Mouse (Mus musculus): ENCODE measurements around the gene Rnf150. TPM values are rescaled to one million over a fixed set of nuclear protein-coding genes. Genes with fewer than 3 reads are reported as not detected.
"Not testable (repeated sequence)": the region's sequence is repeated elsewhere in the genome, so short reads cannot be mapped to it uniquely, and the experiment has no call there.

Gene Rnf150
- total RNA-seq, 2 experiments from 2014 or later: 39.0 to 46.5 TPM

DNA sequence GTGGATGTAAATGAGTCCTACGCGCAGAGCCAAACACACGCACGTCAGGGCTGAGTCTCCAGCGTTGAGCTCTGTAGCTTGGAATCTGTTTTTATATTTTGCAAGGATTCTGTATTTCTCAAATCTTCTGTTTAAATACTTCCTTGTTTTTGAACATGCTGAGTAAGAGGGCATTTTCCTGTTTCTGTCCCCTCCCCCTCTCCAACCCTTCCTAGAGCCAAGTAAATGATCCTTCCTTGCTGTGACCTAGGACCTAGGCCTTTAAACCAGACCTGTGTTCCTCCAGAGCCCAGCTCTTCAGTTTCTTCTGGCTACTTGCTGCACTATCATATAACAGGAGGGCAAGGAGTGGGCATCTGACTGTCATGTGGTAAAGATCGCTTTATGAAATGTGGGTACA, 200.9 kb downstream of the Rnf150 start:
- DNase-seq (ENCODE audit: extremely low spot score in 1 of 2, low spot score in 1 of 2): no peak

DNA sequence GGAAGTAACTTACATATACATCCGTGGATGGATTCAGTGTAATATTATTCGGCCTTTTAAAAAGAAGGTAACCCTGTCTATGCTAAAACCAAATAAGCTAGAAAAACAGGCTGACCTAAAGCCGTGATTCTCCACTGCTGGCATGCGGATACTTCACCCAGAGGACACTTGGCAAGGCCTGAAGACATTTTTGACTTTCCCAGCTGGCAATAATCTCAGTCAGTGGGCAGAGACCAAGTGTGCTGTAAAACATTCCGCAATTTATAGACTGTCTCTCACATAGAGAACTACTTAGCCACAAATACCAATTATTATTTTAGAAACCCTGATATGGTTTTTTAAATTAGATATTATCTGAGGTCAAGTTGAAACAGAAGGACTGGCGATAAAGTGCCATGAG, 202.9 kb downstream of the Rnf150 start:
- no peak for DNase-seq (ENCODE audit: extremely low spot score in 1 of 2, low spot score in 1 of 2)

DNA sequence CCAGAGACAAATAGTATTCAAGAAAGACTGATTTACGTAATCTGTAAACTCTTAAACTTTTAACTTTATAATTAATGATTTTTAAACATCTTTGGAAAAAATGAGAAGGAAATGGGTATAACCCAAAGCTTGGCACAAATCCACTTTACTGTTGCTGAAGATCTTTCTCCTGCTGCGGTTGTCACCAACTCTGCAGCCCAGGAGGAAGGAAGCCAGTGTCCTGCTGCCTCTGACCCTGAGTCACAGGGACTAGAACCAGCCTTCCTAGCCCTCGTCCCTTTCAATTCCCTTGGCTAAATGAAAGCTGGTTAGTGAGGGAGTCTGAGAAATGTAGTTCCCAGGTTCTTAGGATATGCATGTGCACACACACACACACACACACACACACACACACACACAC, 203.7 kb downstream of the Rnf150 start:
- DNase-seq (ENCODE audit: extremely low spot score in 1 of 2, low spot score in 1 of 2): no peak

DNA sequence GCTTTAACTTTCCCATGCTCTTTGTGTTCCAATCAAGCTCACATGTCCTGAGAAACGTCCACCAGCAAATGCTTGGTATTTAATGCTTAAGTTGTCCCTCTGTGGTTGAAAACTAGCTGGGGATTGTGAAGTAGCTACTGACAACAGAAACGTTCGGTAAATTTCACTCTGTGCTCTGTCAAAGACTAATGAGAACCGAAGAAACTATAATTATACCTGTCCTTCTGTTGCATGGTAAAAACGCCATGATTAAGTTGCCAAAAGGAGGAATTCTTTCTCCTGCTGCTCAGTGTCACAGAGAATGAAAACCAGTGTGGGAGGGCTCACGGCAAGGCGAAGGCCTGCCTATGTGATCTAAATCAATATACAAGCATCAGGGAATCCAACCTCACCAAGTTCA, 204.8 kb downstream of the Rnf150 start:
- DNase-seq (ENCODE audit: extremely low spot score in 1 of 2, low spot score in 1 of 2): no peak

DNA sequence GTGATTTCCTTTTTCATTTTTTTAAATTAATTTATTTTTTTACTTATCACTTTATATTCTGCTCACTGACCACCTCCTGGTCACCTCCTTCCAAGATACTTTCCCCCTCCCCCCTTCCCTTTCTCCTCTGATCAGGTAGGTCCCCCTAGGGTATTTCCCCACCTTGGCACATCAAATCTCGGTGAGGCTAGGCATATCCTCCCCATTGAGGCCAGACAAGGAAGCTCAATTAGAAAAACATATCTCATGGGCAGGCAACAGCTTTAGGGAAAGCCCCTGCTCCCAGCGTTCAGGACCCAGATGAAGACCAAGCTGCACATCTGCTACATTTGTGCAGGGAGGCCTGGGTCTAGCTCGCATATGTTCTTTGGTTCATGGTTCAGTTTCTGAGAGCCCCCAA, 211.1 kb downstream of the Rnf150 start:
- DNase-seq (ENCODE audit: extremely low spot score in 1 of 2, low spot score in 1 of 2): no peak

DNA sequence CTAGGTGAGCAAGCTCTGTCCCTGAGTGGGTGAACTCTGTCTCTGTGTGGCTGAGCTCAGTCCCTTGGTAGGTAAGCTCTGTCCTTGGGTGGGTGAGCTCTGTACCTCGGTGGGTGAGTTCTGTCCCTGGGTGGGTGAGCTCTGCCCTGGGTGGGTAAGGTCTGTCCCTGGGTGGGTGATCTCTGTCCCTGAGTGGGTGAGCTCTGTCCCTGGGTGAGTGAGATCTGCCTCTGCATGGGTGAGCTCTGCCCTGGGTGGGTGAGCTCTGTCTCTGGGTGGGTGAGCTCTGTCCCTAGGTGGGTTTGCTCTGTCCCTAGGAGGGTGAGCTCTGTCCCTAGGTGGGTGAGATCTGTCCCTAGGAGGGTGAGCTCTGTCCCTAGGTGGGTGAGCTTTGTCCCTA, 213.5 kb downstream of the Rnf150 start:
- no peak for DNase-seq (ENCODE audit: extremely low spot score in 1 of 2, low spot score in 1 of 2)

DNA sequence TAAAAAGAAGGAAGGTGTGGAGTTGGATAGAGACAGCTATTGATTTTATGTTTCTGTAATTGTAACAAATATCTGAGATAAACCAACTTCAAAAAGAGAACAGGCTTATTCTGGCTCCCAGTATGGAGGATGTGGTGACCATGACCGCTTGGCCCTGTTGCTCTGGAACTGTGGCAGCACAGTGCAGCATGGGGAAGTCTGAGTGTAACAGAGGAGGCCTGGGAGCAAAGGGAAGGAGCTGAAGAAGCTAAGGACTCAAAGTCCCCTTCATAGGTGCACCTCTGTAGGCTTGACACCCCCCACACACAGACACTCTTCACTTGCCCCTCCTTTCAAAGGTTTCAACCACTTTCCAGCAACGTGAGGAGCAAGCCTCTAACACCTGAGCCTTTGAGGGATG, 214.2 kb downstream of the Rnf150 start:
- no peak for DNase-seq (ENCODE audit: extremely low spot score in 1 of 2, low spot score in 1 of 2)

DNA sequence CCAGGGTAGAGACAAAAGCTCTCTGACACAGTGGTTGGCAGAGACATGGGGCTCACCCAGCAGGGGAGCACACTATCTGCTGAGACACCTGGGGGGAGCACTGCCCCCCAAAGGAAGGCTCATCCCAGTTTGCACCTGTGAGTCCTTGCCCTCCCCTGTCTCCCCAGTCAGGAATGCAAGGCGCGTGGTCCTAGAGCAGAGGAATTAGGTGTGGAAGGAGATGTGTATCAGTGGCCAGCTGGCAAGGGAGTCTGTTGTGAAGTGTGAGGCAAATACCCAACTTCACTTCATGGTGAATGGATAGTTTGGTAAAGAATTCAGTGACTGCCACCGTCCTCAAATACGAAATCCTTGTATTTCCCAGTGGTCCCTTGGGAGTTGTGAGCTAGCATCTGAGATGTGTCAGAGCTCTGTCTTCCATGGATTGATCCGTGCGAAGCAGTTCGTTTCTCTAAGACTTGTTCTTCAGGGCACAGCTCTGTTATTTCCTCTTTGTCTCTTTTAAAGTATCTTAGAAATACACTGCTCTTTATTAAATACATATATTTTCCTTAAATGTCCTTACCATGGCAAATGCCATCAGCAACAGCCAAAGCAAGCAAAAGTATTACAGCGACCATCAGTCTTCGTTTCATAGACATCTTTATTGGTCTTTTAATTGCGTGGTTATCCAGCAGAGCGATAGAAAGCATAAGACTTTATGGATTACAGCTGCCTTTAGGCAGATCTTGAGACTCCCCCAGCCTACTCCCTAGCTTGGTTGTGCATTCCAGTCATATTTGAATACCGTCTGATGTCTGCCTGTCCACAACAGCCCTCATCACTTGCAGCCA, 215.8 kb downstream of the Rnf150 start:
- DNase-seq (ENCODE audit: extremely low spot score in 1 of 2, low spot score in 1 of 2): no peak

DNA sequence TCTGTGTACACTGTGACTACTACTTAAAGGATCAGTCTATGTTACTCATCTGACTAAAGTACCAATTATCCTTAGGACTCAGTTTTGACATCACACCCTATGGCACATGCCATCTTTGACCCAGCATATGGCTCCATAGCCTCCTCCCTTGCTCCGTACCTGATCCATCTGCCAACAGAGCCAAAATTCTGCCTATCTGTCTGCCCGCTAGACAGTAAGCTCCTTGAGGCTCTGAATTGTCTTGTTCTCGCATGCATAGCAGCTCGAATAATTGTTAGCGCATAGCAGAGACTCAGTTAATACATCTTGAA, 216.3 kb downstream of the Rnf150 start:
- DNase-seq (ENCODE audit: extremely low spot score in 1 of 2, low spot score in 1 of 2): no peak

DNA sequence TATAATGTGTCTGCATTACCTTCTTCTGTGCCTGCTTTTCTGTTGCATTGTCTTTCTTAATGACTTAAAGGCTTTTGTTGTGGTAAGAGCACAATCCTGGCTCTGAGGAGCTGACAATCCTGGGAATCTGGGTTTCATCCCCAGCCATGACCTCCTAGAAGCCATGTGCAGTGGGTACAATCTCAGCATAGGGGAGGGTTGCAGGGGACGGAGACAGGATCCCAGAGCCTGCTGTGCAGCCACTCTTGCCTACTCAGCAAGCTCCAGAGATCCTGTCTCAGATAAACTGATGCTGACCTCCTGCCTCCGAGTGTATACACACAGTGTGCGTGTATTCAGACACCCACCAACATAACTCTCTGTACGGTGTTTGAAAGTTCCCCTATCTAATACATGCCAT, 218.1 kb downstream of the Rnf150 start:
- DNase-seq (ENCODE audit: extremely low spot score in 1 of 2, low spot score in 1 of 2): no peak

DNA sequence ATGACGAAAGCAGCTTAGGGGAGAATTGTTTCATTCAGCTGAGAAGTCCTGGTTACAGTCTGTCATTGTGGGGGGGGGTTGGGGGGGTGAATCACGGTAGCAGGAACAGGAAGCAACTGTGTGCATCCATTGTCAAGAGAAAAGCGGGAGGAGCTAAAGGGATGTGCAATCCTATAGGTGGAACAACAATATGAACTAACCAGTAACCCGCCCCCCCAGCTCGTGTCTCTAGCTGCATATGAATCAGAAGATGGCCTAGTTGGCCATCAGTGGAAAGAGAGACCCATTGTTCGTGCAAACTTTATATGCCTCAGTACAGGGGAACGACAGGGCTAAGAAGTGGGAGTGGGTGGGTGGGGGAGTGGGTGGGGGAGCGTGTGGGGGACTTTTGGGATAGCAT, 218.7 kb downstream of the Rnf150 start:
- not testable (repeated sequence) for DNase-seq (ENCODE audit: extremely low spot score in 1 of 2, low spot score in 1 of 2)

DNA sequence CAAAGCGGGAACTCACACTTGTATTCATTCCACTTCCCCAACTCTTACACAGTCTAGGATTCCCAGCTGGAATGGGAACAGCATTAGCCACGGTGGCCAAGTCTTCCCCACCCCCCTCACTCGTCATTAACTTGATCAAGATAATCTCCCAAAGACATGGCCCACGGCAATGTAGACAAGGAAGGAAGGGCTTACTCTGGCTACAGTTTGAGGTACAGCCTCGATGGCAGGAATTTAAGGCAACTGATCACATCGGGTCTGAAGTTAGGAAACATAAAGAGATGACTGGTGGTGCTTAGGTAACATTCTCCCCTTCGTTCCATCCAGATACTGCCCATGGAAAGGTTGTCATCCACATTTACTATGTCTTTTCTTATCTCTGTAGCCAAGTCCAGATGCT, 219.1 kb downstream of the Rnf150 start:
- DNase-seq (ENCODE audit: extremely low spot score in 1 of 2, low spot score in 1 of 2): no peak

DNA sequence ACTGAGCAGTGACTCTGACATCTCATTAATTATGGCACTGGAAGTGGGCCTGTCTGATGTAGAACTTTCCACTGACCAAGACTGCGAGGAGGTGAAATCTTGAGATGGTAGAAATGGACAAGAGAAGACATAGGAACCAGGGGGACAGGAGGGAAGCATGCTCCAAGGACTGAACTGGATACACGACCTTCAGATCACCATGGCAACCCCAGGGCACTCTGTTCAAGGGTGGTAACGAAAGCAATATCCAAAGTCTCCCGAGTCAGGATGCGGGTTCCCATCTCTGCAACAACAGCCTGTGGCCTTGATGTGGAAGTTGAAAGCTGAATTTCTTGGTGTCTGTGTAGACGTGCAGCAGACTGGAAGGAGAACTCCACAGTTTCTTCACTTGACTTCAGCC, 220.3 kb downstream of the Rnf150 start:
- DNase-seq (ENCODE audit: extremely low spot score in 1 of 2, low spot score in 1 of 2): no peak

DNA sequence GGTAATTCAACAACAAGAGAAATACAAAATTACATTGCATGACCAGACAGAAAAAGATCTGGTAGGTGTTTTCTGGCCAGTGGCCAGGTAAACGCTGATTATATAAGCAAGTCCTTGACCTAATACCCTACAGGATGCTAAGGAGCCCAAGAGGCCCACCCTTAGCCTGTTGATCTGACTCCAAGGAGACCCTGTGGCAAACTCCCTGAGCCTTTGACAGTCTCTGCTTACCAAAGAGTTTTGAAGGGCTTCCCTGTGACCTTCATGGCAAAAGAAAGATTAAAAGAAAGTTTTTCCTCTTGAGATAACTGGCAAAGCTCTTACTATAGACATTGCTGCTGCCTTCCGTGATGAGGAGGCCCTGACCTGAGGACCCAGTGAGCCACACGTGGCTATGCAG, 222.4 kb downstream of the Rnf150 start:
- no peak for DNase-seq (ENCODE audit: extremely low spot score in 1 of 2, low spot score in 1 of 2)

DNA sequence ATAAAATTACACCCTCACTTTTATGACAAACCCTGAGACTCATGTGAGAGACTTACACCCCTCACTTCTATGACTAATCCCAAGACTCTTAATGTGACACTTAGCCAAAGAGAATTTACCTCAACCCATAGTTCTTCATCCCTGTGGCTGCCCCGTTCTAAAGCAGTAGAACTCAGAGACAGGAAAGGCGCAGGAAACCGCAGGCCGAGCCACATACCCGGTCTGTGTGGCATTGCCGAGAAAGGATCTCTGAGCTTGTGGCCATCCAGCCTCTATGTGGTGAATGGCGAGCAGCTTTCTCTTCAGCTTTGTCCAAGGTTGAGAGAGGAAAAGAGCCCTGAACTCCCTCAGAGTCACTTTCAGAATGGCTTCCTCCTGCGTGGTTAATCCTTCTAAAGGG, 223.5 kb downstream of the Rnf150 start:
- DNase-seq (ENCODE audit: extremely low spot score in 1 of 2, low spot score in 1 of 2): no peak

DNA sequence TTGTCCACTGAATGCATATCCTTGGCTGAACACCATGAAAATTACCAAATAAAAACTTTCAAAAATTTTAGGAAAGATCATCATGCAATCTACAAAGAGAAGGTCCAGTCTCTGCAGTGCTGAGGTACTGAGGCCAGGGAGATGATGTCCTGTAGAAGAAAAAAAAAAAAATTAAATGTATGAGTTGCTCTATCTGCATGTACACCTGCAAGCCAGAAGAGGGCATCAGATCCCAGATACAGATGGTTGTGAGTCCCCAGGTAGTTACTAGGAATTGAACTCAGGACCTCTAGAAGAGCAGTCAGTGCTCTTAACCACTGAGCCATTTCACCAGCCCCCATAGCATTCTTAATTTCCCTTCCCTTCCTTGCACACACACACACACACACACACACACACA, 224.4 kb downstream of the Rnf150 start:
- DNase-seq (ENCODE audit: extremely low spot score in 1 of 2, low spot score in 1 of 2): no peak

DNA sequence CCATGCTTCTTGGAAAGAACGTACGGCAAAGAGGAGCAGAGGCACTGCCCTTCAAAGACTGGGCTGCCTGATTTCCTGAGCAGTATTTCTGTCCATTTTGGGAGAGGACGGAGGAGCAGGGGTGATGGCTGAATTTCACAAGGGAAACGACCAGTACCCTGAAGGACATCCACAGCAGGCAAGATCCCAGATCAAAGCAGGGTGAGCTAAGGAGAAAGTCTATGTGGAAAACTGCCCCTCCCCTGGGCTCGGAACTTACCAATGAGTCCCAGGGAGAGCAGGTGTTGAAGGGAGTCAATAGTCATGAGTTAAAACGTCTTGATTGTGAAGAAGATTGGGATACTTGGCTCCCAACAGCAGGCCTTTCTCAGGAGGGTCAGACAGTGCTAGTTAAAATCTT, 225.0 kb downstream of the Rnf150 start:
- DNase-seq (ENCODE audit: extremely low spot score in 1 of 2, low spot score in 1 of 2): no peak

DNA sequence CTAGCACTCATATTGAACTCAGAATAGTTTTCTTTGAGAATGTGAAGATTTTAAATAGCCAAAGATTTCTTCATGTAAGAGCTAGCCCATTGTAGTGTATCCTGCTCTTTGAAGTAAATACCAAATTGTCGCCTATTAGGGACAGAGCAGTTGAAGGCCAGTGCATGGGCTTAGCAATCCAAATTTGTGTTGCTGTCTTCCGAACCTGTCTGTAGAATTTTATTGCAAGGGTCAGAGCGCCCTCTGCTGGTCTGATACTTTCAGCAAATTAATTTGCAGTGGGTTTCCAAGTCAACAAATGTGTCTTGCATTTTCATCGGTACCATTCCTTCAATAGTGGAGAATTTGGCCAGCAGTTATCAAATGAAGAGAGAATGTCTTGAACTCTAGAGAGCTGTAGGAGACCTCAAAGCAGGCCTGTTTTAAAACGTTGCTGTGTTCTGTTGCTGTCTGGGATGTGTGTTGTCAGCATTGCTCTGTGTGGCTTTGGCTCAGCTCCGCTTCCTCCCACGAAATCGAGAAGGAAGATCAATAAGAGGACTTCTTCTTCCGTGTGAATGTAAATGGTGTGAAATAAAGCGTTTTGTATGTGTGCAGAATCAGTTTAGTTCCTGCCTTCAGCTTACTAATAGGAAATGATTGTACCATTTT, 226.3 kb downstream of the Rnf150 start:
- DNase-seq (ENCODE audit: extremely low spot score in 1 of 2, low spot score in 1 of 2): peak; percentile 79 to 98

DNA sequence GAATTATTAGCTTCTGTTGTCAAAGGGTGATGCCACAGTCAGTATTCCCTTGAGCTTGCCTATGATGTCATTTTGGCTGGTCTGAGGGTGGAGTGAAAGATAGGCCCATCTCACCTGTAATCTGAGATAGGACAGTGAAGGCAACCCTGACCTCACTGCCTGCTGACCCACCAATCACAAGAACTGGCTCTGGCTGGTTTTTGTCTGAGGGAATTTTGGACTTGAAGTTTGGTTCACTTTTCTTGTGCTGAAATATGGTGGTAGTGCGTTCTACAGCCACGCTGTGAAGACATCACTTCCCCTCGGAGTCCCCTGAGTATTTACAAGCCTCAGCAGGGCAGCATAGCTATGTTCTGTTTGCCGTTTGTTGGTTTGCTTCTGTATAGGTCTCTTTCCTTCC, 227.3 kb downstream of the Rnf150 start:
- DNase-seq (ENCODE audit: extremely low spot score in 1 of 2, low spot score in 1 of 2): no peak

DNA sequence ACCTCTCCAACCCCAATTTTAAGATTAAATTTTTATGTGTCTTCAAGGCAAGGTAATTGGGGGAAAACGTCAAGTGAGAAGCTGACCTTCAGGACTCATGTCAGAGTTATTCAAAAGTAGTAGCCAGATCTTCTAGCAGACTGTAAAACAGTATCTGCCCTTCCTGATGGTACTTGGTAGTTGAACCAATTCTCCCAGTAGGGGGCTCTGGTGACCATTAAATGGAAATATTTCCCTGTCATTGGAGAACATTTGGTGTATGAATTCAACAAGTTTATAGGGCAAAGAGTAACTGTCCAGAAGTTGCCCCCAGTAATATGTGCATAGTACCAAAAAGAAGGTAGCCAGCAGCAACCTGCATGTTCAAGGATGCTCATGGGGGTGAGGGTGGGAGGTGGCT, 236.9 kb downstream of the Rnf150 start:
- peak in 1 of 2 experiments; percentile 30 for DNase-seq (ENCODE audit: extremely low spot score in 1 of 2, low spot score in 1 of 2)

DNA sequence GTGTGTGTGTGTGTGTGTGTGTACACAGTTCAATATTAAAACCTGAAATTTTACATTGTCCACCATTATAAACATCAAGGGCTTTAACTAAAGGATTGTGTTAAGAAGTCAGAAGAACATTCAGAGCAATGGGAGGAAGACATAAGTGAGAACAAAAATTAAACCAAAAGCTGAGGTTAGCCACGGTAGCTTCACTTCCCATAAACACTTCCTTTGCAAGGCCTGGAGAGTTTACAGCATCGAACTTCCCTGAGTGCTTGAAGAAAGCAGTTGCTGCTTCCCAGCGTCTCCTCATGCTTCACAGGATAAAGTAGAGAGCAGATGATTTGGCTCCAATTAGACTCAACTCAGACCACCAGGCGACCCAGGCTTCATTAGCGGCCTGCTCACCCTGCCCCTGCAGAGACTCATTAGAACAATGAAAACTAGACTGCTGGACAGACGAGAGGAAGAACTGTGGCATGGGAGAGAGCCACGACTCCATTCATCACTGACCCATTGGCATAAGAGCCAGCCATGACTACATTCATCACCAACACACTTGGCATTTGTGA, 239.9 kb downstream of the Rnf150 start:
- DNase-seq (ENCODE audit: extremely low spot score in 1 of 2, low spot score in 1 of 2): no peak

DNA sequence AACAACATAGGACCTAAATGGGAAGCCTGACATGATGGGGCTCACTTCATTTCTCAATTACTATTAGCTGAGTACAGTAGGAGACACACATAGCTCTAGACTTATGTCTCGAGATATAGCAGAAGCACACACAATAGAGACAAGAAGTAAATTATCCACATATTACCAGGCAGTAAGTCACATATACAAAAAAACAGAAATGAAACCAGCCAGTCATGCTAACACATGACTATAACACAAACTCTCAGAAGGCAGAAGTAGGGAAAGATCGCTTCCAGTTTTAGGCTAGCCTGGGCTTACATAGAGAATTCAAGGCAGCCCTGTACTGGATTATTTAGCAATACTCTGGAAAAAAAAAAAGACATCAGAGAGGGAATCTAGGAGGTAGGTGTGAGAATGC, 240.8 kb downstream of the Rnf150 start:
- DNase-seq (ENCODE audit: extremely low spot score in 1 of 2, low spot score in 1 of 2): no peak

Data from layer of hippocampus, postnatal 25 days (tissue).